Mouse (Mus musculus) lung, postnatal 14 days (tissue): Measurements from ENCODE around the gene Btbd3.
A peak's percentile ranks its signal among the peaks of the same experiment; 100 is the strongest.
"Not testable (repeated sequence)": the region's sequence is repeated elsewhere in the genome, so short reads cannot be mapped to it uniquely, and the experiment has no call there.

Source experiments
- DNase-seq: peaks from one replicate; pipeline ENCODE4 v3.0.0; 2021

Gene Btbd3

DNA sequence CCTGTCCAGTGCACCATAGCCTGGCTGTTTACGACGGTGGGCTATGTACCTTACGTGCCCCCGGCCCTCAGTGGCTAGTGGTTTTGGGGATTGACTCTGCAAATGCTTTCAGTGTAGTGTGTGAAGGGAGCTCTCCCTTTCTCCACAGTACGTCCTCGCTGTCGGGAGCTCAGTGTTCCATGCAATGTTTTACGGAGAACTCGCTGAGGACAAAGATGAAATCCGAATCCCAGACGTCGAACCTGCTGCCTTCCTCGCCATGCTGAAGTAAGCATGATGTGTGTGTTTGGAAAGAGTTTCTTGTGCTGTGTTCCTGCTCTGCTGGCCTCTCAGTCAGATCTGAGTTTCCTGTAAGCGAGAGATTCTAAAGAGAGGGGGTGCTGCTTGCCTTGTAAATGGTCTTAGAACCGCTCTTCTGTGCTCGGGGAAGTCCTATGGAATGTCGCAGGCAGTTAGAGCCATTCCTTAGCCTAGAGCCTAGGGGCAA lies 23.9 kb downstream of the Btbd3 start:
- DNase-seq = no peak

DNA sequence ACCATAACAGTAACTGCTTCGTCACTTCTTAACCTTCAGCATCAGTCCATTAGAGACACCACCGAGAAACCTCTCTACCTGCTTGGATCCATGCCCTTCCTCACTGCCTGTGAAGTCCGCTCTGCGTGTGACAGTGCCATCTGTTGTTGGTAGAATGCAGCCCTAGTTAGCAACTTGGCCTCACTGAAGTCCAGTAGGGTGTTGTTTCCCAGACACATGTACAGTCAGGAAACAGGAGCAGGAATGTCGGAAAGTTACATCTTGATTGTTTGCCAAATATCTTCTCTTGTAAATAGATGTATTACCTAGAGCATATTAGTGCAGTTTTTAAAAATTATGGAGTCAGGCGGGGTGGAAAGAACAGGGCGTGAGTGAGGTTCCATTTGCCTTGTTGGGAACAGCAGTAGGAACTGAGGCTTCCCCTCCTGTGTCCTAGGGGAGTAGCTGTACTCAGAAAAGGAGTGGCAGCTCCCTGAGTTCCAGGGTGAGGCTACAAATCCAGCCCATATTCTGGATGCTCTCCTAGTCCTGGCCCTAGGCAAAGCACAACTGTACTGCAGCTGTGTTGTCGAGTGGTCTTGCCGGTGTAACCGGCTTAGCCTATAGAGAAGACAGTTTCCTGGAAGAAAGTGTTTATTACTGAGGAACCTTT lies 25.3 kb downstream of the Btbd3 start:
- peak; percentile 55 for DNase-seq

DNA sequence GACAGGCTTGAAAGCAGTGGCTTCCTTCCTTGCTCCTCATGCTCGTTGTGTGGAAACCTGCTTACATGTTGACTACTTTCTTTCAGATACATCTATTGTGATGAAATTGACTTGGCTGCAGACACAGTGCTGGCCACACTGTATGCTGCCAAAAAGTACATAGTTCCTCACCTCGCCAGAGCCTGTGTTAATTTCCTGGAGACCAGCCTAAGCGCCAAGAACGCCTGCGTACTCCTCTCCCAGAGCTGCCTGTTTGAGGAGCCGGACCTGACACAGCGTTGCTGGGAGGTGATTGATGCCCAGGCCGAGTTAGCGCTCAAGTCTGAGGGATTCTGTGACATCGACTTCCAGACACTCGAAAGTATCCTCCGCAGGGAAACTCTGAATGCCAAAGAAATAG lies 27.0 kb downstream of the Btbd3 start:
- DNase-seq = no peak

DNA sequence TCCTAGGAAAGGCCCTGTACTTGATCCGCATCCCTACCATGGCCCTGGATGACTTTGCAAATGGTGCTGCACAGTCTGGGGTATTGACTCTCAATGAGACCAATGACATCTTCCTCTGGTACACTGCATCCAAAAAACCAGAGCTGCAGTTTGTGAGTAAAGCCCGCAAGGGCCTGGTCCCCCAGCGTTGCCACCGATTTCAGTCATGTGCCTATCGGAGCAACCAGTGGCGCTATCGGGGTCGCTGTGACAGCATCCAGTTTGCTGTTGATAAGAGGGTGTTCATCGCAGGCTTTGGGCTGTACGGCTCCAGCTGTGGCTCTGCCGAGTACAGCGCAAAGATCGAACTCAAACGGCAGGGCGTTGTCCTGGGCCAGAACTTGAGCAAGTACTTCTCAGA lies 27.5 kb downstream of the Btbd3 start:
- DNase-seq = no peak

DNA sequence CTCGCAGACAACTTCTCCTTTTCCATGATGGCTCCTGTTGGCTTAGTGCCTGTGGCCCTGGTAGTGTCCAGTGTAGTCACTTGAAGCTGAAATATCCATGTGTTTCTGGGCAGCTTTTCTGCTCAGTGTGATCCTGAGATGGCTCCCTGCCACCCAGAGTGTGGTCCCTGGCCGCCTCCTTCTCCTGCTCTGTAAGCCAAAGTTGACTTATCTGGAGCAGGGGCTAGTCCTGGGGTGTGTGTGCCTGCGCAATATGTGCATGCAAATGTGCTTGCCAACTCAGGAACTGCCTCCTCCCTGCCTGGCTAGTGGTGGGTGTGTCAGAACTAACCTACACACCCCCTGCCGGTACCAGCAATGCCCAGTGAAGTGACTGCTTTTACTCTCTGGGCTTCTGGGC lies 29.4 kb downstream of the Btbd3 start:
- no peak for DNase-seq

DNA sequence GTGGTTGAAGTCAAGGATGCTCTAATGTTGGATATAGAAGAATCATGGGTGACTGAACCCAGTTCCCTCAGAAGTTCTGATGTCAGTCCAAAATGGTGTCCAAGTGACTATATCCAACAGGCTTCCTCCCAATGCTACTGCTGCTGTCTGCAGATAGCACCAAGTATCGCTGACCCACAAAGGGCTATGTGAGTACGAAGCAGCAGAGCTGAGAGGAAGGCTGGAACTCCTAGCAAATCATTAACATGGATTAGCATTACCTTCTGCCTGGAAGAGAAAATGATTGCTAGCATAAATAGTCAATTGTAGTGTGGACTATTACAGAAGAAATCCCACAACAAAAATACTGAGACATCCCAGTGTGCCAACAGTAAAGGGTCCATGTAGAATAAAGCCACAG lies 33.8 kb downstream of the Btbd3 start:
- DNase-seq = no peak

DNA sequence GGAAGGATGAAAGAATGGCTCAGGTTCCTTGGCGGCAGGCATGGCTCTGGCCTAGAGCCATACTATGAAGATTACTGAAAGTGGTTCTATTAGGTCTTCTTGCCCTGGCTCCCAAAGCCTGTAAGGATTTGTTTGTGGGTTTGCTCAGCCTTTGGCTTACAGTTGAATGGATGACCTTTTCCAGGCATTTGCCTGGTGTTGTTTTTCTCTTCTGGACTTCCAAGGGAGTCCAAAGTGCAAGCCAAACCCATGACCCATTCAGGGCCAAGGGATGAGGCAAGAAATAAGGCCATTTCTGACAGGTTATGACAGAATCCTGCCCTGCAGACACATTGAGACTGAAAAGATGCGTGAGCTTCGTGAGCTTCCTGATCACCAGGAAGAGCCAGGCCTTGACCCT lies 37.9 kb downstream of the Btbd3 start:
- DNase-seq = no peak

DNA sequence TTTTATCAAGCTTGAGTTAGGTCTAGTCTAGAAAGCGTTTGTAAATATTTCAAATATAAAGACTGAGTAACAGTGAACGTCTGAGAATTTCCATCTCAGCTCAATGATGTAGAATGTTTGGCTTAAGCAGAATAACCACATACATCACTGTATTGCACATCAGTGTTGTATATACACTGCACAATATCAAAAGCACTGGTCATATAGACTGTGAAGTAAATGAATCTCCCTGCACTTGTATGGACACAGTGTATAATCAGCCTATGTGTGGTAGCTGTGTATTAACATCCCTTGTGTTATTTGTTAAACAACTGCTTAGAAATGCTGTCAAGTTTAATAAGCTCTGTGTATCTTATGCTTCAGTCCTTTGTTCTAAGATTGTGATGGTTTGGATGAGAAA lies 49.9 kb downstream of the Btbd3 start:
- no peak for DNase-seq

DNA sequence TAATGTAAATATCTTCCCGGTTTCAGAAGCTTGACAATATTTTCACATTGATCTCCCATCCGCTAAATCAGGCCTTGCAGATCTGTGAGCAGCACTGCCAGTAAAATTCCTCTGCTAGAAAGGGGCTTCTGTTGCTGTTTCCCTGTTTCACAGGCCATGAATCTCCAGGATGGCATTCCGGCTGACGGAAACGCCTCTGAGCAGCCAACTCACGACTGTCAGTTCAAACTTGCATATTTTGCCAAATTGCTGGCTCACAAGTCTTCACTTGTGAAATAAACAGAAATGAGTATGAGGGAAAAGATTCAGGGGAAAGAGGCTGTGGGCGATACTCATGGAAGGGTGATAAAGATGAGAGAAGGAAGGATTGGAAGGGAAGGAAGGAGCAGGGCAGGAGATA lies 59.3 kb downstream of the Btbd3 start:
- DNase-seq = no peak

DNA sequence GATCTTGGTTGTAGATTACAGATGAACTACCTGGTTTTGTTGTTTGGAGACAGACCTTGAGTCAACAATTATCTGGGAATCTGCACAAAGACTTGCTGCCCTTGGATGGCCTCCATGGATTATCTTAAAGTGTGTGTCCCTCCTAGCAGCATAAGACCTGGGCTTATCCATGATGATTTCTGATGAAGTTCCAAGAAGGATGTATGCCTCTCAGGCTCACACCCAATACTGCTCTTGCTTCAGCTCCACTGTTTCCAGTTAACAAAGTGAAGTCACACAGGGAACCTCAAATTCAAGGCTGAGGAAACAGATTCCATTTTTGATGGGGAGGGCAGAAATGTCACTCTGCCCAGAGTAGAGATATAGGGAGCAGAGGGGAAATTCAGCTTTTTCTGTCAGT lies 64.0 kb downstream of the Btbd3 start:
- no peak for DNase-seq

DNA sequence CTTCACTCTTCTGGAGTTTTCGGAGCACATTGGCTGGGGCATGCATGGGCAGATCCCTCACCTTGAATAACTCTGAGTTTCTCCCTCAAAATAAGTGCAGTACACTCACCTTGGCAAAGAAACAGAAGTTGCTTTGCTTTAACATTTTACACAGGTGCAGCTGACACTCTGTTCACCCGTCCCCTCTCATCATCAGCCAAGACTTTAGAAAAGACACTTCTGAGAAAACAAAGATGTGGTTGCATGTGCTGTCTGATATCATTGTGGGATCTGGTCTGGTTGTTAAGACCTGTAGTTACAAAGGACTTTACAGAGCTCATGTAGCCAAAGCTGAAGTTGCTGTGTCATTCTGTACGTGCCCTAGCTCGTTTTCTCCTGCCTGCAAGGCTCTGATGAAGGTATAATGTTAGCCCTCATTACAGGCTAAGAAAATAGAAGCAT lies 64.7 kb downstream of the Btbd3 start:
- DNase-seq = no peak

DNA sequence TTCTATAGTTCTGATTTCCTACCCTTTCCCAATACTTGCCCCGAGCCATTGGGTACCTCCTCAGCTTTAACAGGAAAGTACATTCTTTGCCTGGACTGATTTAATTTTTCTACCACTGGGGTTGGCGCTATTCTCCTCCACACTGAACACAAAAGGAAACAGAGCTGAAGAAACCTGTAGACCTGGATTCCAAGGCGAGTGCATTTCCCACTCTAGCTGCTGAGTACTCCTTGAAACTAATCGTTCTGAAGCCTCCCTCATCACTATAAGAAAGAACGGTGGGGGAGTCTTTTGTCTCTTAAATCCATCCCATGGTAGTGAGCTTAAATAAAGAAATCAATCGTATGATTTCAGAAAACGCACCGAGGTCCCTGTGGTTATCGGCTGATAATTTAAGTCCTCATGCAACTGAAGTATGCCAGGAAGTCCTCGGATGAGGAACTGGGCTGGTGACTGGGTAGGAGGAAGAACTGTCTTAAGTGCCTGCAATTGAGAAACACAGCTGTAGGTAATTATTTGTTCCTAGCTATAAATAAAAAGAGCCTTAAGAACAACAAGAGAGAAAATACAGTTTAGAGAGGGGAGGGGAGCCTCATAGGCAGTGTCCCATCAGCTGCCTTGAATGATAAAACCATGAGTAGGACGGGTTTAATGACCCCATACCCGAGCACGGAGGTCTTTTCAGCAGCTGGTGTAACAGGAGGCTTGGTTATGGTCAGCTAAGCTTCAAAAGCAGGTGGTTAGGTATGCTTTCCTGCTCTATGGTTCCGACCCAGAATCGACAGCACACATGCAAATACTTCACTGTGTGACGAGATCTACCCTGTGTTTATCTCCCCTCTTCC lies 66.1 kb downstream of the Btbd3 start:
- no peak for DNase-seq

DNA sequence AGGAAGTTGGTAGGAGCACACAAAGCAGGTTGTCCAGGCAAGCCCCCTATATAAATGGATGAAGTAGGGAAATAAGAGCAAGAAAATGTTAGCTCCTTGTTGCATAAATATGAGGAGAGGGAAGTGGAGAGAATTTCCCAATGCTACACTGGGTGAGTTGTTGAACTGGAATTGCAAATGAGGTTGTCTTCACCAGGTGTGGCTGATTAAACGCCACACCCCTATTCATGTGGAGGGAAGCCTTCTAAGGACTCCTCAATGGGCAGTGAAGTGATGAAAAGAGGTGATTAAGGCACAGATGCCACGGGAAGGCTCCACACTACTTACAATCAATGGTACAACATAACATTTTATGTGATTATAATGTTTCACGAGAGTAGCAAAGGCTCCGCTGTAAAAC lies 70.0 kb downstream of the Btbd3 start:
- no peak for DNase-seq

DNA sequence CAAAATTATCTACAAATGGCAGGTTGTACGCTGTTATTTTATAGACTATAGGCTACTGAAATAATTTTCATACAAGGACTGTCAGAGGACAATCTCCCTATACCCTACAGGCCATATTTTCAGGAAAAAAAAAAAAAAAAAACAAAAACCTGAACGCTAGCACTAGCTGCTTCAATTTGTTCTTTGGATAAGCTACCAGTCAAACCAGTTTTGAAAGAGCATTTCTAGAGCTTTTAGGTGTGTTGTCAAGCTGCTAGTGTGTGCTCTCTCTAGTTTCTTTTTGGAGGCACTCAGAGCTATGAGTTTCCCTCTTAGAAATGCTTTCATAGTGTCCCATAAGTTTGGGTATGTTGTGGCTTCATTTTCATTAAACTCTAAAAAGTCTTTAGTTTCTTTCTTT lies 77.8 kb downstream of the Btbd3 start:
- DNase-seq = not testable (repeated sequence)

DNA sequence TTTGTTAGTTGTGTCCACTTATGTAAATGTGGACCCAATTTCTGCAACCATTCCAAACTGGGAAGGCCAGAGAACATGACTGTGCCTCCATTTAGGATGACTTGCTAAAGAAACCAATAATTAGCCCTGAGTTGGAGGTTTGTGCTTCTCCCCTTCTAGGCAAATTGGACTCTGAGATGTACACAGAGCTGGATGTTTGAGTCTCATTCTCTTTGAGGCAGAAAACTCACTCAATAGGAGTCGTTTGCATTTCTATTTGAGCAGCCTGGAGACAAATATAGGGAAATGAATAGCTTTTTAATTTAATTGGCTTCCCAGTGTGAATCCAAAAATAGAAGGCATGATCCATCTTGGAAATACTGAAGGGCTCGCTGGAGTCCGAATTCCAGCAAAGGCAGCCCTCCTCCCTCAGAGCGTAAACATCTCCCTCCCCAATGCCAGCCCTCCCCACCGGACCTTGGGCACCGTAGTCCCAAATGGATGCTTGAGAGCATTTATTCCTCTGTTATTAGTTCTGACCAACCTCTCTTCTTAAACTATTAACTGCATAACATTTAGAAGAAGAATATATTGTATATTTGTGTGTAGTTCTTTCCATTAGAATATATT lies 81.6 kb downstream of the Btbd3 start:
- DNase-seq = no peak

DNA sequence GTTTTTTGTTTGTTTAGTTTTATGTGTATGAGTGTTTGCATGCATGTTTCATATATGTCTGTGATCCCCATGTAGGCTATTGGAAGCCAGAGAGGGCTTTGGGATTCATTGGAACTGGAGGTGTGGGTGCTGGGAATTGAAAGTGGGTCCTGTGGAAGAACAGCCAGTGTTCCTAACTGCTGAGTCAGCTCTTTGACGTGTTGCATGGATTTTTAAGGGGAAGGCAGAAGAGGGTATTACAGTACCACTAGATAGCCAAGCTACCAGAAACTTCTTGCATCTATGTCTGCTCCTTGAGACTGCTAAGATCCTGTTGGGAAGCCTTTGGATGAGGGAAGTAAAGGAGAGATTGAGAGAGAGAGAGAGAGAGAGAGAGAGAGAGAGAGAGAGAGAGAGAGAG lies 82.2 kb downstream of the Btbd3 start:
- no peak for DNase-seq

DNA sequence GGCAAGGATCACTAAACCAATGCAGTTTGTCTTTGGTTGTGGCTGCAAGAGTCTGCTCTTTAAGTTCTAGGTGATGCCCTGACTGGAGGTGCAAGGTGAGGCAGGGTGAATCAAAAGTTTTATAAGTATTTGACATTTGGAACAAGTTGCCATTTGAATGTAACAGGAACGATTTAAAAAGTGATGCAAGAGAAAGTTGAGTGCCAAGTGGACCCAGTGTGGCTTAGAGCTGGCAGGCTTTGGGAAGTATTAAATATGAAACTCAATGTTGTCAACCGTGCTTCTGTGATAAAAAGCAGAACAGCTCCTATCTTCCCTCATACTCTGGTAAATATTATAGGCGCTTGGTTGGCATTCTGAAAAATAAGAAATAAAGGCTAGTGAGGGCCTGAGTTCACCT lies 99.0 kb downstream of the Btbd3 start:
- no peak for DNase-seq

DNA sequence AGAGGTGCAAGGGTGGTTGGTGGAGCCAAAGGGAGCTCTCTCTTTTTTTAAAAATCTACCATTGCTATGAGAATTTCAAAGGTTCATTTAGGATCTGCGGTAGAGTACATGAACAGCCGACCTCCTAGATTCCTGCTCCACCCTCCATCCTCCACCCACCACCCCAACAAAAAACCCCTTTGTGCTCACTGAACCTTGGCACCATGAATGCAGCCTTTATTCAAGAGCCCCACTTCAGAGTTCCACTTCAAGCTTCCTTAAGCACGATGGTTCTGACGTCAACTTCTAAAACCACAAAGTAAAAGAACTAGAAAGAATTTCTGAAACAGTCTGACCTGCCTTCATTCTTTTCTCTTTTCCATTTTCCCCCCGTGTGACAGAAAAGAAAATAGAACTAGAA lies 106.1 kb downstream of the Btbd3 start:
- peak; percentile 9 for DNase-seq

DNA sequence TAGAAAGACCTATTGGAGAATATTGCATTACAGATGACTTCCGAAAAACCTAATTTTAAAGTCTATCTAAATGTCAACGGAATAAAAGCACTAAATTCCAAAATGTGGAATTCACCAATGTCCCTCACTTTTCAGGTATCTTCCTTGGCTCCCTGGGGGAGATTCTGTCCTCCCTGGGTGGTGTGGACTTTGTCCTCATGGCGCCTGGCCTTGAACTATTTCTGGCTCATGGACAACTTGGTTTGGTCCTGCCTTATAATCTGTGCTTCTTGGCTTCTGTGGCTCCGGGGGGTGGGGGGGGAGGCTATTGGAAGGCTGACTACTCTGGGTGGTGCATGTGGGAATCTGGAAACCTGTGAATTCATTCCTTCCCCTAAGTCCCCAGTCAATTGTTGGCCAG lies 109.0 kb downstream of the Btbd3 start:
- no peak for DNase-seq

DNA sequence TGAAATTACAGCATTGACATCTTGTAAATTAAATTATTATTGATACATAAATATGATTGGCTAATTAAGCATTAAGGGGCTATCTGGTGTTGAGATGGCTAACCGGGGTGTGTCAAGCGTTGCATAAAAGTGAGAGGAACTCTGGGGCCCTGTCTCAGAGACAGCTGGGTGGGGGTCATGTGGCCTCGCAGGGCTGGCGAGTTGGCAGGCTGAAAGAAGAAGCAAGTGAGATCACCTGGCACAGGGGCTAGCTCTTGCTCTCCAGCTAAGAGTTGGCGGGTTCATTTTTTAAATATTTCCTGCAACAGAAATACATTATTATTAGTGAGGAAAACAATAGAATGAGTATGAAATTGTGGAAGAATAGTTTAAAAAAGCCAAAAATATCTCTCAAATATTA lies 118.2 kb downstream of the Btbd3 start:
- no peak for DNase-seq

DNA sequence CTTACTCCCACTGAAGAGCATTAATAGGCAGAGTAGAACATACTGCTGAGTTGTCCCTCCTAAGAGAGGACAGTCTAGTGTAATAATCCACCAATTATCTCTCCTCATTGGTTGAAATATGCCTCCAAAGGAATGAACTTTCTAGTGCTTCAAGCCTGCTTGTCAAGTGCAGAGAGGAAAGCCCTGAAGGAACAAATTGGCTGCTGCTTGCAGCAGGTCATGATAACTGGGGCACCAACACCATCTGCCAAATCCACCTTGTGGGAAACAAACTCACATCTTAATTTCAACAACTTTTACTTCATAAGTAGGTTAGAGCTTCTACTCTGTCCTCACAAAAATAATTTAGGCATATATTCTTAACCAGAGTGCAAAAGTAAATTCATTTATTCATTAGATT lies 122.5 kb downstream of the Btbd3 start:
- DNase-seq = no peak

DNA sequence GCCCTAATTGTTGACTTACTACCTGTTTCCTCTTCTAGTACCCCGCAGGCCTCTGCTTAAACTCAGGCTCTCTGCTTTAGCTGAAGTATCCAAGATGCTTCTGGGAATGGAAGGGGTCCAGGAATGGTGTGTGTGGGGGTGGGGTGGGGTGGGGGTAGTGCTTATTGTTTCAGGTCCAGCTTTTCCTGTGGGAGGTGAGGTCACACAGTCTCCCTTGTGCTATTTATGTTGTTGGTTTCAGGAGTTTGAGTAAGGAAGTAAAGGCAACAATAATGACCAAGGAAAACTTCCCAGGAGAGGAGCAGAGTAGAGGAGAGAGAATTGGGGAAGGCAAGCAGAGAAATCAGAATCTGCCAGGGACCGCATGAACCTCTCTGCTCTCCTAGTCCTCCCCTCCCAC lies 128.4 kb downstream of the Btbd3 start:
- DNase-seq = no peak

DNA sequence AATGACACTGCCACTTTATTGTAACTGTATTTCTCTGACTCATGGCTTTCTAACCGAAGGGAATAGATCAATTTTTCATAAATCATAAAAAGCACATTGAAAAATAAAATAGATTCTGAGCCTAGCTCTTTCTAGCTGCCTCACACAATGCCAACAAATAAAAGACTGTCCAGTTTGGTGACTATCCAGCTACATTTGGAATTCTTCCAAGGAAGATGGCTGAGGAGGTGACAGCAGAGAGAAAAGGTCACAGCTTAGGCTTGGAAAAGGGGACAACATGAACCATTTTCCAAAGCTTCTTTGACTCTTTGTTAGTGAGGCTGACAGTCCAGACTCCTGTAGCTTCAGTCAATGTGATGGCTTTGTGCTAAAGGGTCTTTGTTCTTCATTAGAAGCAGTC lies 132.2 kb downstream of the Btbd3 start:
- no peak for DNase-seq

DNA sequence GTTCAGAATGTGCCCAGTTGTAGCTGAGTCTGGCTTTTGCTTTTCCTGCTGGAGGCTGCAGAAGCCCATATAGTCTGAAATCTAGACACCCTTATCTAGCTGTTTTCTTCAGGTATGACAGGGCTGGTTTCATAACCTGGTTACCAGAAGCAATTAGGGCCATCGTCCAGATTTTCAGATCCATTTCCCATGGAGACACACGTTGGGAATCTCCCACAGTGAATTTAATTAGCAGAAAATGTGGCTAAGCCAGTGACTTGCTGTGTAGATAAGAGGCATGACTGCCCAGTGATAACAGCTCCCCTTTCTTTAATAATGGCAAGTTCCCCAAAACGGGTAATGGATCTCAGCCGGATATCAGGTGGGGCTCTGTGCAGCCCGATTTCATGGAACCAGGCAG lies 146.7 kb downstream of the Btbd3 start:
- no peak for DNase-seq
